Mouse (Mus musculus) olfactory bulb, adult 2 months (tissue): ENCODE results near the gene Klra3. TPM values are rescaled to one million over a fixed set of nuclear protein-coding genes. Genes with fewer than 3 reads are reported as not detected.
"Not testable (repeated sequence)": the region's sequence is repeated elsewhere in the genome, so short reads cannot be mapped to it uniquely, and the experiment has no call there.

Experiments
- H3K27ac ChIP-seq: fragments of 200-500 bp; 2 replicates; pipeline ENCODE4 v1.5.1; 2012; ENCODE audit warnings: low read depth, low read length; ENCODE audit not compliant: insufficient read depth
- H3K4me1 ChIP-seq: fragments of 200-500 bp; 2 replicates; pipeline ENCODE4 v1.6.1; 2012; ENCODE audit warnings: low read length; ENCODE audit not compliant: control insufficient read depth, insufficient read depth
- H3K4me3 ChIP-seq: fragments of 200-500 bp; 2 replicates; pipeline ENCODE4 v1.5.1; 2012; ENCODE audit warnings: mild to moderate bottlenecking, low read depth, low read length, moderate library complexity; ENCODE audit not compliant: insufficient read depth
- CTCF ChIP-seq: fragments of 200-500 bp; IDR thresholded peaks from 2 replicates; pipeline ENCODE4 v1.5.1; 2012; ENCODE audit warnings: low read depth, mild to moderate bottlenecking, low read length, moderate library complexity; ENCODE audit not compliant: insufficient read depth
- POLR2A ChIP-seq: fragments of 200-500 bp; IDR thresholded peaks from 2 replicates; pipeline ENCODE4 v1.6.1; 2012; ENCODE audit warnings: mild to moderate bottlenecking, low read depth, low read length, moderate library complexity; ENCODE audit not compliant: insufficient read depth
- WGBS: fragments of 180-500 bp; shearing (Covaris S2); methylation state at CpG from one replicate; pipeline ENCODE4 v1.1.7; 2018; 5-methylcytosine and 5-hydroxymethylcytosine counted together
- polyA plus RNA-seq: library from polyadenylated mRNA; stranded (reverse); fragments of >200 nt; gene quantifications from 2 replicates; pipeline ENCODE4 v1.2.4, GENCODE M21; 2012; ENCODE audit warnings: low replicate concordance; ENCODE audit not compliant: missing spikeins, insufficient read depth, insufficient read length

Klra3 gene
- not detected in 2 replicates for polyA plus RNA-seq

- no peak for TF ChIP-seq POLR2A
- no peak for TF ChIP-seq CTCF
- no peaks in the 10 kb centered on the region for H3K4me1 ChIP-seq
- no peak within 1 kb of the TSS for H3K4me3 ChIP-seq
- 79% methylated on average over 8 of the region's 8 CpGs for WGBS
- H3K27ac ChIP-seq = no peak within 1 kb of the TSS
Observed at GRCm38 (mm10) chr6:130337411-130337810, at the start of gene Klra3. Klra3 (minus strand) TSS chr6:130337574.

DNA sequence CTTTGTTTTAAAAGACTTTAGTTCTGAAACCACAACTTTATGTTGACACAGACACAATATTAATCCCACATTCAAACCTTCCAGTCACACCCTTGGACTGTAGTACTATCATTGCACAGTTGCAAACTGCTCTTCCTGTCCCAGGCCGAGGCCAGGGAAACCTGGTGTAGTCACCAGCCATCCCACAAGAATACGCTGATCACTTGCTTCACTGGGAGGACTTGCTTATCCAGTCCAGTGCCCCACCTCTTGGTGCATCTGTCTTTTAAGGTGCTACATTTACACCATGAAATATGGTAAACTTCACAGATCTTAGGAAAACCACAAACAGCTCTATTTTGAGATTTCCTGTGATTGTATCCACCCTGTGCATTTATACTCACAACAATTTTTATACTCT lies 49.4 kb upstream of the Klra3 start, which contains the start of gene Klra1:
TSS of gene Klra1 (minus strand) at position 125 of the 400 bp plus-strand sequence.
- WGBS = 85% methylated on average over 2 of the region's 2 CpGs
- TF ChIP-seq POLR2A (no peak), CTCF (no peak)
- Histone ChIP-seq H3K4me1 (no peaks in the 10 kb centered on the region), H3K4me3 (no peak within 1 kb of the TSS), H3K27ac (no peak within 1 kb of the TSS)

GRCm38 (mm10) chr6:130385803-130386202 lies 48.4 kb upstream of the Klra3 start:
- 58% methylated on average over 1 of the region's 1 CpGs for WGBS
- no peak for TF ChIP-seq POLR2A
- no peak for TF ChIP-seq CTCF
- no peaks in the 10 kb centered on the region for H3K4me1 ChIP-seq
- no peak overlapping the region for H3K27ac ChIP-seq
- no peak overlapping the region for H3K4me3 ChIP-seq

DNA sequence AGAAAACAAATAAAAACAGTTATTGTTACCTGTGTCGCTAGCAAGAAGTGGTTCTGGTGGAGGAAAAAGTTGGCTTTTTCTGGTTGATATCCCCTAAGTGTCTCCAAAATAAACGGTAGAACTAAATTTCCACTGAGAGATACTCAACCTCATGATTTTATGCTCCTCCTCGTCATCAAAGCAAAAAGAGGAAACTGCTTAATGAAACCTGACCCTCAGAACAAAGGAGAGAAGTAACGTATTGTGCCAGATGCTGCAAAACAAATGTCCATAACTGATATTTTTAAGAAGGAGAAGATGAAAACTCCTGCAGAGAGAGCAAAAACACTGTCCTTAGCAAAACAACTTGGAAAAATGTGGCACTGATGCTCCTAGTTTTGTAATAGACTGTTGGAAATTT lies 45.0 kb upstream of the Klra3 start:
- Histone ChIP-seq H3K4me1 (no peaks in the 10 kb centered on the region), H3K4me3 (no peak overlapping the region), H3K27ac (no peak overlapping the region)
- 79% methylated on average over 4 of the region's 4 CpGs for WGBS
- TF ChIP-seq CTCF (no peak), POLR2A (no peak)

- not testable (repeated sequence) for H3K4me1 ChIP-seq
- 19% methylated on average over 1 of the region's 1 CpGs for WGBS
Observed at GRCm38 (mm10) chr6:130345381-130345780, 8.0 kb upstream of the Klra3 start.

GRCm38 (mm10) chr6:130341973-130342372 lies 4.6 kb upstream of the Klra3 start:
- WGBS = 88% methylated on average over 2 of the region's 2 CpGs

More at GRCm38 (mm10) chr6:130345381-130345780, 8.0 kb upstream of the Klra3 start:
- H3K27ac ChIP-seq, H3K4me3 ChIP-seq: not testable (repeated sequence)

DNA sequence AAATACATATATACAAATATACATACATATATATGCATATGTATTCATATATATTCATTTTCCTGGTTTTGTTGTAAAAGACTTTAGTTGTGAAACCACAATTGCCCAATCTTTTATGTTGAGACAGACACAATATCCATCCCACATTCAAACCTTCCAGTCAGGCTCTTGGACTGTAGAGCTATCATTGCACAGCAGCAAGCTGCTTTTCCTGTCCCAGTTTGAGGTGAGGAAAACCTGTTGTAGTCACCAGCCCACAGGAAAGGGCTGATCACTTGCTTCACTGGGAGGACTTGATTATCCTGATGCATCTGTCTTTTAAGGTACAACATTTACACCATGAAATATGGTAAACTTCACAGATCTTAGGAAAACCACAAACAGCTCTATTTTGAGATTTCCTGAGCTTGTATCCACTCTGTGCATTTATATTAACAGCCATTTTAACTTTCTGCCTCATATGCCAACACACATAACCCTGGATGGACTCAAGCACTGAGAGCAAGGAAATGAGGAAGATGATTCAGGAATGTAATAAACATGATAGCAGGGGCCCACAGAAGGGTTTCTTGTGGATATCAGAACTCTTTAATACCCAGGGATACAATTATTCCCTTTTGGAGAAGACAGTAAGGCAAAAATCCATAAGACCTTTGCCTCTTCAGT lies 49.3 kb downstream of the Klra3 start:
- H3K4me1 ChIP-seq = no peaks in the 10 kb centered on the region
- no peak overlapping the region for H3K4me3 ChIP-seq
- TF ChIP-seq POLR2A = no peak
- no peak for TF ChIP-seq CTCF
- no peak overlapping the region for H3K27ac ChIP-seq

More at GRCm38 (mm10) chr6:130341973-130342372, 4.6 kb upstream of the Klra3 start:
- H3K4me1 ChIP-seq, H3K27ac ChIP-seq, H3K4me3 ChIP-seq: not testable (repeated sequence)

GRCm38 (mm10) chr6:130281828-130282227 lies 55.5 kb downstream of the Klra3 start, which contains the start of gene Klra10:
Klra10 (minus strand) TSS chr6:130281928.
- WGBS = 63% methylated on average over 1 of the region's 1 CpGs
- H3K27ac ChIP-seq, H3K4me1 ChIP-seq, H3K4me3 ChIP-seq: not testable (repeated sequence)

Other genes starting within 250 kb of the Klra3 start
- not detected in 2 replicates for gene Klra8, start 207.7 kb downstream of the Klra3 start, polyA plus RNA-seq
- not detected in 2 replicates for gene Klra9, start 144.5 kb downstream of the Klra3 start, polyA plus RNA-seq
- not detected in 2 replicates for gene Klra7, start 104.3 kb downstream of the Klra3 start, polyA plus RNA-seq
- not detected in 2 replicates for gene Klra10, start 55.6 kb downstream of the Klra3 start, polyA plus RNA-seq
- not detected in 2 replicates for gene Klra1, start 49.3 kb upstream of the Klra3 start, polyA plus RNA-seq